Comparison of ENCODE assay signal across 14 mouse cellular contexts in the genomic region with DNA sequence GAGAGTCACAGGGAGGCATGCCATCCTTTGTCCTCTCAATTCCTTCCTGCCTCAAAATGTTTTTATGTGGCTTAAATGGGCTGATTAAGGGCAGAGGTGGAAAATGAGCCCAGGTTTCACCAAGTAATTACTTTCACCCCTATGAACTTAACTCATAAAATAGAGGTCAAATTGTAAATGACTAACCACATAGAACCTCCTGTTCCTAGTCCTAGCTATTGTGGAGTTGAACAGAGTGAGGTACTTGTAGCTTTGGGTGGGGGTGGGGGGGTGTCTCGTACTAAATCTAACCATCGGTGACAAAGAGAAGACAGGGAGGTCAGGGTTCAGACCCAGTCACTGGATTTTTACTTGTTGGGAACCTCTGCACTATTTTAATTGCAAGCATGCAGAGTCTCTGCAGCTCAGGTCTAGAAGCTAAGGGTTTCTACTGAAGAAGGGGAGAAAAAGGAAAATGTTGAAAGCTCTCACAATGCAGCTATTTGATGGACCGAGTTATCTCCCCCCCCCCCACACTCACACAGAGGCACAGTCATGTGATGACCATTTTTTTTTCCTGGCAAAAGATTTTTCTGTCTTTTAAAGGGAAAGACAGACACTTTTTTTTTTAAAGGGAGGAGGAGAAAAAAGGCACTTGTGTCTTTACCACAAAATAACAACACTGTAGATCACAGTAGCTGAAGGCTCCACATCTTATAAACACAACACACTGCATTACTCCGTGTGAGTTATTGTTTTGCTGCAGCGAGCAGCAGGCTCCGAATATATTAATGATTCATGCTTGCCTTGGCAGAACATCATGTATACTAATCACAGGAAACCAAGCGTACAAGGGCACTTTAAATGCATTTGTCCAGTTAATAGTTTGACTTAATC.
DNase-seq lines count a peak whose midpoint lies in the region; ATAC-seq lines count a peak whose summit lies in the region.
"Had no signal": no experiment of that assay in that cellular context is flagged by ENCODE, and none has a peak within 500 bp of the region (broad histone marks: within the 10 kb centered on the region; RNA-seq: fewer than 3 reads in every experiment).

No protein-coding gene starts in this region.

- DNase-seq in frontal cortex, postnatal 14 days (ENCODE audit: low spot score in 2 of 2) = no peak
- DNase-seq in retina, embryonic 14.5 days (ENCODE audit: low spot score) = peak; percentile 35
- no peak for DNase-seq in retina, postnatal 1 day
- DNase-seq in kidney, postnatal 14 days = peak; percentile 33
- no peak for DNase-seq in right cerebral cortex, postnatal 25 days
- DNase-seq: cerebellum, adult 9-10 months; heart, postnatal 14 days; right cerebral cortex, adult 18-20 months had no signal

- H3K9ac ChIP-seq in neural tube, embryonic 15.5 days (replicated peaks) = no peak overlapping the region
- H3K9ac ChIP-seq: embryonic facial prominence, embryonic 15.5 days; liver, embryonic 15.5 days; midbrain, embryonic 12.5 days had no signal

- H3K9me3 ChIP-seq in neural tube, embryonic 15.5 days (replicated peaks) = no peaks in the 10 kb centered on the region
- H3K9me3 ChIP-seq: embryonic facial prominence, embryonic 15.5 days; liver, embryonic 15.5 days; midbrain, embryonic 12.5 days had no signal

- no peak overlapping the region for H3K4me3 ChIP-seq in neural tube, embryonic 15.5 days (replicated peaks)
- H3K4me3 ChIP-seq: embryonic facial prominence, embryonic 15.5 days; liver, embryonic 15.5 days; midbrain, embryonic 12.5 days had no signal

- no peaks in the 10 kb centered on the region for H3K27me3 ChIP-seq in neural tube, embryonic 15.5 days (replicated peaks)
- H3K27me3 ChIP-seq: embryonic facial prominence, embryonic 15.5 days; liver, embryonic 15.5 days; midbrain, embryonic 12.5 days had no signal

- peaks cover 13% of the 10 kb centered on the region for H3K4me1 ChIP-seq in neural tube, embryonic 15.5 days
- H3K4me1 ChIP-seq: embryonic facial prominence, embryonic 15.5 days; liver, embryonic 15.5 days had no signal

- no peaks in the 10 kb centered on the region for H3K36me3 ChIP-seq in neural tube, embryonic 15.5 days
- H3K36me3 ChIP-seq: embryonic facial prominence, embryonic 15.5 days; liver, embryonic 15.5 days; midbrain, embryonic 12.5 days had no signal

- WGBS in neural tube, embryonic 15.5 days = 15% methylated on average over 7 of the region's 7 CpGs

- H3K4me2 ChIP-seq in neural tube, embryonic 15.5 days = peak overlapping the region; percentile 28
- H3K4me2 ChIP-seq: embryonic facial prominence, embryonic 15.5 days; liver, embryonic 15.5 days; midbrain, embryonic 12.5 days had no signal

- peak; percentile 34; the same call in 1 of the 2 replicates for ATAC-seq in frontal cortex, adult (ENCODE audit: low TSS enrichment)
- ATAC-seq in neural tube, embryonic 15.5 days (ENCODE audit: low FRiP score) = peak; percentile 76
- ATAC-seq in erythroid progenitor cell, adult 5-6 weeks (replicated peaks; ENCODE audit: low FRiP score, poor library complexity, severe bottlenecking) = no peak

- no peak overlapping the region for H3K27ac ChIP-seq in neural tube, embryonic 15.5 days (replicated peaks)
- H3K27ac ChIP-seq: embryonic facial prominence, embryonic 15.5 days; liver, embryonic 15.5 days; midbrain, embryonic 12.5 days had no signal

Comparison
In these comparisons a context has a peak if more than half of its experiments do, and no peak if none do; other contexts are left out.
1. DNase-seq: peak in retina, embryonic 14.5 days (single experiment) and kidney, postnatal 14 days (single experiment); none in frontal cortex, postnatal 14 days (0 of 2), retina, postnatal 1 day (single experiment) and right cerebral cortex, postnatal 25 days (single experiment).